Mouse (Mus musculus) CD4-positive helper T cell, adult 2 months (primary cell): ENCODE data around the gene Coq9.
"Not testable (repeated sequence)": the region's sequence is repeated elsewhere in the genome, so short reads cannot be mapped to it uniquely, and the experiment has no call there.

Experiments
- DNase-seq: peaks from one replicate; pipeline ENCODE4 v3.0.0-alpha.2; 2012; ENCODE audit warnings: low read depth, missing footprints, low spot score

The Coq9 gene

DNA sequence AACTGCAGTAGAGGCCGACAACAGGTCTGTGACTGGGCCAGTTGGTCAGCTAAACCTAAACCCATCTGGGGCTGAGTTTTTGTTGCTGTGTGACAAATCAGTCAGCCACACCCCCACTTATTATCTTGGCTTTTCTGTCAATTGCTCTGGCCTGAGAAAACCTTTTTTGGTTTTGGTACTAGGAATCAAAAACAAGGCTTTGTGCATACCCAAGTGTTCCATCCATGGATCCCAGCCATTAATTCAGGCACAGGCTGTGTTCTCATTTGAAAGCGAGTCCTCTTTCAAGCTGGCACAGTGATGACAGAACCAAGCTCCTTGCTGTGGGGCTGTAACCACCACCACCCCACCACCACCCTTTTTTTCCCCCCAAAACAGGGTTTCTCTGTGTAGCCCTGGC lies 16.7 kb upstream of the Coq9 start:
- DNase-seq = no peak

DNA sequence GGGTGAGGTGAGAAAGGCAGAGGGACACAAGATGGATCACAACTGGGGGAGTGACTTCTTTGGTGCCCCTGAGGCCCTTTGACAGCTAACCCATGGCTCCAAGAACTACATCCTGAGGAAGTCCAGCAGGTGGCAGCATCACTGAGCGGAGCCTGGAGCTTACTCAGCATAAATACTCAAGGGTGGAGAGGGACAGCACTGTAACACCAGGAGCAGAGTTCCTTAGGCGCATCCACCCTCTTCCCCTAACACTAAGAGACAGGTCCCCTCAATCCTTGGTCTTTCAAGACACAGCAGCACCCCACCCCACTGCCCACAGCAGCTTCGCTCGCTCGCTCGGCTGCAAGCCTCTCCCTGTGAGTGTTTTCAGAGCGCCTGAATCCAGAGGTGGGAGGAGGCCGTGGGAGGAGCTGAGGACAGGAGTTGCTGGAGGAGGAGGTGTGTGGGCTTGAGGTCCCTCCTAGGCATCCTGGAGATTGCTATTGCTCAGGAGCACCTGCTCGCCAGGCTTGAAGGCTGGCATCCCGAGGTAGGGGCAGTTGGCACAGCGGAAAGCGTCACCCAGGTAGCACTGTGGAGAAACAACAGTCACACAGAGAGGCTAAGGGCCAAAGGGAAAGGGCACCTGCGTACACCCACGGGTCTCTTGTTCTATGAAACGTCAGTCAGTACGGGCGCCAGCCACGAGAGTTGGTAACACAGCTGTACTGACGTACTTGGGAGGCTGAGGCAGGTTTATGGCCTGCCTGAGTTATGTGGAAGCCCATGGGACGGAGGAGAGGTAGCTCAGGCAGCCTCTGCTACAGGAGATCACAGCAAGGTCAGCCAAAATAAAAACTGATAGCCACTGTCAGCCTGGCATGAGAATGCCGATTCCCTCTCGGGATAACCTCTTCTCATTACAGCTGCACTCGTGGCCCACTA lies 15.2 kb upstream of the Coq9 start:
- DNase-seq = peak; percentile 47

DNA sequence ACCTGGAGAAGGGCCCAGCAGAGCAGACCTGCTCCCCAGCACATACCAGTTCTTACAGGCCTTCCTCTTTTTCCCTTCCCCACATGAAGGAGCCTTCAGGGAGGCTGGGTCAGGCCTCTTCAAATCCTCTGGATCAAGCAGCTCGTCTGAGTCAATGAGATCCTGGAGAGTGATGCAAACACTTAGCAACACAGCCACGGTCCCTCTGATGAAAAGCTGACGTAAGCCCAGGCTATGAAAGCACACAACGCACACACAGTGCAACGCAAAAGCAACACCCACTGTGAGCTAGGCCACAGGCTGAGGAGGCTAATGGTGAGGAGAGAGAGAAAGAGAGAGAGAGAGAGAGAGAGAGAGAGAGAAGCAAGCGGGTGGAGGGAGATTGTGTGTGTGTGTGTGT lies 13.0 kb upstream of the Coq9 start:
- DNase-seq = no peak

DNA sequence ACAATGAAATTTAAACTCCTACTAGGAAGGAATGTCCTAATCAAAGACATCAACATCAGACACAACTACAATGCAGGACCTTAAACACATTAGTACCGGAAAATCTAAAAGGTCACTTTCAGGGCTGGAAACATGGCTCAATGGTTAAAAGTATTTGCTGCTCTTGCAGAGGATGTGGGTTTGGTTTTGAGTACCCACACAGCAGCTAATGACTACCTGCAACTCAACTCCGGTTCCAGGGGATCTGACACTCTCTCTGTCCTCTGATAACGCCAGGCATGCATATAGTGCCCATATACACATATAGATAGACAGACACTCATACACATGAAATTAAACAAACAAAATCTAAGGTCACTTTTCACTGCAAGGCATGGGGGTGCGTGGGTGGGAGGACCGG lies 11.9 kb upstream of the Coq9 start:
- DNase-seq = no peak

DNA sequence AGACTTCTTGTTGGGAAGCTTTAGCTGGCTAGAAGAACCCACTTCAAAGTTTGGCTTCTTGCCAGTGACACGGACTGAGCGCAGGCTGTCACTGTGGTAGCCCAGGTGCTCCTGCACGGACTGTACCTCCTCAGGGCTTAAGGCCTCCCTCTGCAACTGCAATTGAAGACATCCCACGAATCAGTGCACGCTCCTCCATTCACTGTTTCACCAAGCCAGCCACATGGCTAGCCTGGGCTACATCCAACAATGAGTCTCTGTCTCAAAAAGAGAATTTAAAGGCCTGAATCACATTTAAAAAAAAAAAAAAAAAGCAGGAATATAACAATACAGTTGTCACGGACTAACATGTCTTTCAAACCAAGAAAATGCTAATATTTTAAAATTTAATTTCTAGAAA lies 9.8 kb upstream of the Coq9 start:
- DNase-seq = no peak

GRCm38 (mm10) chr8:94833901-94834405 lies 4.2 kb upstream of the Coq9 start:
- not testable (repeated sequence) for DNase-seq

DNA sequence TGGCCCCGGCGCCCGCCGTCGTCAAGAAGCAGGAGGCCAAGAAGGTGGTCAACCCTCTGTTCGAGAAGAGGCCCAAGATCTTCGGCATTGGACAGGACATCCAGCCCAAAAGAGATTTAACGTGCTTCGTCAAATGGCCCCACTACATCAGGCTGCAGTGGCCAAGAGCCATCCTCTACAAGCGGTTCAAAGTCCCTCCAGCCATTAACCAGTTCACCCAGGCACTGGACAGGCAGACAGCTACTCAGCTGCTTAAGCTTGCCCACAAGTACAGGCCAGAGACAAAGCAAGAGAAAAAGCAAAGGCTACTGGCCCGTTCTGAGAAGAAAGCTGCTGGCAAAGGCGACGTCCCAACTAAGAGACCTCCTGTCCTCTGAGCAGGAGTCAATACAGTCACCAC lies 2.4 kb upstream of the Coq9 start:
- DNase-seq = not testable (repeated sequence)

- no peak for DNase-seq
Measured at GRCm38 (mm10) chr8:94836456-94837240, 1.5 kb upstream of the Coq9 start.

DNA sequence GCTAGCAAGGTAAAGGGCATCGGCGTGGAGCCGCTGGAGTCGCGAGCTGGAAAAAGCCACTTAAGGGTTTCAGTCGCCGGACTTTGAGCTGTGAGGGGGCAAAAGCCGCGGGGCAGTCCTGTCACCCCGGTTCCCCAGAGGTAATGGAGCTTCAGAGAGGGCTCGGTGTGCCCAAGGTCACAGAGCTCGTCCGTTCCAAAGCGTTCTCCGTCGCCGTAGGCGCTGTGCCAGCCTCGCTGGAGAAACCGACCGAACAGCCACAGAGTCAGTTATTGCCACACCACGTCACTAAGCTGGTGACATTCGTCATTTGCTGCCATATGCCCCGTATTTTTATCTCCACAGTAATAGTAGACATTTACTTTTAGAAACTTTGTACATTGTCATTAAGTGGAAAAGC lies 479 bp downstream of the Coq9 start:
- peak; percentile 77 for DNase-seq

DNA sequence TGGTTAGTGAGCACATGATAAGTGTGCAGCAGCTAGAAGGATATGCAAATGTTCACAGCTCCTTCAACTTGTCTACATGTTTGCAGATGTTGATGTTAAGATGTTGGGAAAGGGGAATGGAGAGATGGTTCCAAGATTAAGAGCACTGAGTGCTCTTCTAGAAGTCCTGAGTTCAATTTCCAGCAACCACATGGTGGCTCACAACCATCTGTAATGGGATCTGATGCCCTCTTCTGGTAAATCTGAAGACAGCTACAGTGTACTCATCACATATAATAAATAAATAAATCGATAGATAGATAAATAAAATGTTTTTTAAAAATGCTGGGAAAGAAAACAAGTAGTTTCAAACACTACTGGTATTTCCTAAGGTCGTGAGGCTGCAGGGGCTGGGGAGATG lies 3.1 kb downstream of the Coq9 start:
- DNase-seq = no peak

DNA sequence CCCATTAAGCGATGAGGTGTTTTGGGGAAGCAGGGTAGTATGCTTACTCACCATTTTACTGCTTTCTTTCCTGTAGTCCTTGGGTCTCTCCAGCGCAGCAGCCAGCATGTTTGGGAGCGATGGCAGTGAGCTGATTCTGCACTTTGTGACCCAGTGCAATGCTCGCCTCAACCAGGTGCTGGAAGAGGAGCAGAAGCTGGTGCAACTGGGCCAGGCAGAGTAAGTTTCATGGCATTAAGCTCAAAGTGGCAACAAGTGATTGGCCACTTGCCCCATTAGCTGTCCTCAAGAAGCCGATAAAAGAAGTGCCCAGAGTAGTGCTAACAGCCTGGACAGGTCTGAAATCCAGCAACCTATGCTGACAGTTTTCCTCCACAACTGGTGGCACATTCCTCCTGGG lies 11.9 kb downstream of the Coq9 start:
- DNase-seq = no peak

- not testable (repeated sequence) for DNase-seq
Measured at GRCm38 (mm10) chr8:94854761-94855160, 16.6 kb downstream of the Coq9 start.

- no peak for DNase-seq
Measured at GRCm38 (mm10) chr8:94857011-94857345, 18.9 kb downstream of the Coq9 start.

GRCm38 (mm10) chr8:94857346-94858173 lies 19.4 kb downstream of the Coq9 start, which contains the start of gene Polr2c:
Gene Polr2c, plus strand, starts transcription at chr8:94857450.
- DNase-seq = peak; percentile 89

DNA sequence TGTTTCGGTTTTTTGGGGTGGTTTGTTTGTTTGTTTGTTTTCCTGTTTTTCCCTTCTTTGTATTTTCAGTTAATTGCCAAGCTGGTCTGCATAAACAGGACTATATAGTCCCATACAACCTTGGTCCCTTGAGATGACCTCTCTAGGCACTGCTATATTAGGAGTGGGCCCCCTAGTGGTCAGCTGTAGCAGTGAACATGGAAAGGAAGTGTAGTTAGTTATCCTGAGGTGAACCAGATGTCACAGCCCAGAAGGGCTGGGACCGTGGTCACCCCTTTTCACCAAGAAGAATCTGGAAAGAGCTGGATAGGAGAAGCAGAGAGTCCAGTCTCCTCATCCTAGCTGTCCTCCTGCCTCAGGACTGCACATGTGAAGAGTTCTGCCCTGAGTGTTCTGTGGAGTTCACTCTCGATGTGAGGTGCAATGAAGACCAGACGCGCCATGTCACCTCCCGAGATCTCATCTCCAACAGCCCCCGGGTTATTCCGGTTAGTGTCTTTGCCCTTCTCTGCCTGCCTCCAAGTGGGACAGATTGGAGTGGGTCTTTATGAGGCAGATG lies 23.3 kb downstream of the Coq9 start:
- peak; percentile 68 for DNase-seq

- DNase-seq = no peak
Measured at GRCm38 (mm10) chr8:94862487-94863220, 24.5 kb downstream of the Coq9 start.

GRCm38 (mm10) chr8:94863897-94864673 lies 26.0 kb downstream of the Coq9 start:
- DNase-seq = no peak

GRCm38 (mm10) chr8:94865292-94865691 lies 27.2 kb downstream of the Coq9 start:
- DNase-seq = no peak

GRCm38 (mm10) chr8:94866921-94867320 lies 28.8 kb downstream of the Coq9 start:
- no peak for DNase-seq

DNA sequence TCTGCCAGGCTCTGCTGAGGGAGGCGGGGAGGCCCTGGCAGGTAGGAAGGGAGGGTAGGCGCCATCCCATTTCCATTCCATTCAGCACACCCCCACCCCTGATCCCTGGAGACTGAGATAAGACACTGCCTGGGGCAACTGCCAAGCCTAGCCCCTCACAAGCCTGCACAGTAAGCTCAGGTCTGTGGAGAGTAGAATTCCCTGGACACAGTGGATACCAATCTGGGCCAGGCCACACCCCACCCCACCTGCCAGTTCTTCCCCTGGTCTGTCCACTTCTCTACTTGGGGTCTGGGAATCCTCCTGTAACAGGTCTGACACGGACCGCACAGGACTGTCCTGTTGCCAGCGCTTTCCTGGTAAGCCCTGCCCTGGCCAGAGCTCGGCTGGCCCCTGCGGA lies 31.0 kb downstream of the Coq9 start:
- DNase-seq = no peak
